Mouse (Mus musculus) neural tube, embryonic 10.5 days (tissue): ENCODE measurements around the gene Trim31.

Source experiments
- DNase-seq: peaks from one replicate; pipeline ENCODE4 v3.0.0-alpha.2; 2017; ENCODE audit warnings: low spot score; ENCODE audit errors: extremely low spot score

Gene Trim31

DNA sequence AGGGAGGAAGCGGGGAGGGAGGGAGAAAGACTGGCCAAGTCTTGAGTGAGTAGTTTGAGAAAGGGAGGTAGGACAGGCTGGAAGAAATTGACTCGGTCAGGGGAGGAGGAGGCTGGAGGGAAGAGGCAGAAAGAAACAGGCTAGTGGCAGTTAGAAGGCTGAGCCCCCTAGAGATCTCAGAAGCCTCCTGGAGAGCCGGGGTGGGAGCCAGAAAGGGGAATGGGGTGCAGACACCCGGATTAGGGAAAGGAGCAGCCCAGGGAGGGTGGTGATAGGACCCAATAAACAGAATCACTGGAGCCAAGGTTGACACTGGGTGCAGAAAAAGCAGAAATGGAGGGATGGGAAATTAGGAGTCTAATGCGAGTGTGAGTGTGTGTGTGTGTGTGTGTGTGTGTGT, 45.8 kb downstream of the Trim31 start:
- DNase-seq, result no peak

DNA sequence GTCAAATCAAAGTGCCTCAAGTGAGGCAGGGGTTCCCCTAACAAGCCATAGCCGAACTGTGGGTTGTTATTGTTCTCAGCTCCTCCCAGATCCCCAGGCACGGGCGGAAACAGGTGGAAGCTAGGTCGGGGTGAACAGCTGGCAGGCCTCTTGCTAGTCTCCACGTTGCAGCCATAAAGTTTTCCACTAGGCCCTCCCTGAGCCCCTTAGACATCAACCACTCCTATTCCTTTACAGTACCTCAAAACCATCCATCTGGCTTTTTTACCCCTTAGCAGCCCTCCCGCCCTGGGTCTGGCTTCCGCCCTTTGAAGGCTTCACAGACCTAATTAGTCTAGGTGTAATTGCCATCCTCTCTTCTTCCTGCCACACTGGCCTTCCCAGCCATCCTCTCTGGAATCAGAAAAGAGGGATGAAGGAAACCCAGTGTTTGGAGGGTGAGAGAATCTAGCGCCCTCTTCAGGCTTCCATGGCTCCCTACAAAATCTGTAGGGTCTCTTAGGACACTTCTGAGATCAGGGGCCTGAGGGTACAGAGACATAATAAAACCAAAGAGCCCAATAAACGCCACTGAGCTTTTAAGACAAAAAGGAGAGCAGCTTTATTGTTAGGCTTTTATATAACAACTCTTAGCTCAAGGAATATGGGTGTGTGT, 46.3 kb downstream of the Trim31 start:
- peak; percentile 29 for DNase-seq

DNA sequence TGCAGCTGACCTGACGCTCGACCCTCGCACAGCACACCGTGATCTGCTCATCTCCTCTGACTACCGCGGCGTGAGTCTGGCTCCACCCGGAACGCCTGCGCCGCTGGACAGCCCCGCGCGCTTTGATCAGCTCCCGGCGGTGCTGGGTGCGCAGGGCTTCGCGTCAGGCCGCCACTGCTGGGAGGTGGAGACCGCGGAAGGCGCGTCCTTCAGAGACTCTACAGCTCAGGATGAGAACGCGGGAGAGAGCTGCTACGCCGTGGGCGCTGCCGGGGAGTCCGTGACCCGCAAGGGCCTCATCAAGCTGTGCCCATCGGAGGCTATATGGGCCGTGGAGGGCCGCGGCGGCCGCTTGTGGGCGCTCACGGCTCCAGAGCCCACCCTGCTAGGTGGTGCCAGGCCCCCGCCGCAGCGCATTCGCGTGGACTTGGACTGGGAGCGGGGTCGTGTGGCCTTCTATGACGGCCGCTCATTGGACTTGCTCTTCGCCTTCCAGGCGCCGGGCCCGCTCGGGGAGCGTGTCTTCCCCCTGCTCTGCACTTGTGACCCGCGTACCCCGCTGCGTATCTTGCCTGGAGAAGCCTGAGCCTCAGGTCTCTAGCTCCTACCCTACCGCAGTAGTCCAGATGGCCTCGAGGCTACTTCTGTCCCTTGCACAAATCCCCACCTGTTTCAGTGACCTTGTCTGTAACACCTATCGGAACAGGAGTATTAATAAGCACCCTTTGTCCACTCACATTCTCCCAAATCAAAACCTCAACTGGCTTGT, 49.3 kb downstream of the Trim31 start:
- peak; percentile 73 for DNase-seq

DNA sequence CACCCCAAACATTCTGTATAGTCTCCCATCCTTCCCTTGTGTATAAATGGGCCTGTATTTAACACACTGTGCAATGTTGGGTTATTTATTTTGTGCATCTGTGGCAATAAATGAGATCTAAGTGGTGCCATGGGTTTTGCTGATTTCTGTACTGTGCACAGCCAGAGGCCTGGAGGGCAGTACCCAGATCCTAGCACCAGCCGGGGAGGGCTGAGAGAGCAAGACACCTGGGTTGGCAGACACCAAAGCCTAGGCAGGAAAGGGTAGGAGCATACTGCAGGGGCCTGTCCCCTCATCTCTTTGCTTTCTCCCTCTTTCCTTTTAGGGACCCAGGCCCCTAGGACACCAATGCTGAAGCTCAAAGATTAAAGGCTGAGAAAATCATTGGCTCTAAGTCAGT, 50.4 kb downstream of the Trim31 start:
- DNase-seq, result no peak

DNA sequence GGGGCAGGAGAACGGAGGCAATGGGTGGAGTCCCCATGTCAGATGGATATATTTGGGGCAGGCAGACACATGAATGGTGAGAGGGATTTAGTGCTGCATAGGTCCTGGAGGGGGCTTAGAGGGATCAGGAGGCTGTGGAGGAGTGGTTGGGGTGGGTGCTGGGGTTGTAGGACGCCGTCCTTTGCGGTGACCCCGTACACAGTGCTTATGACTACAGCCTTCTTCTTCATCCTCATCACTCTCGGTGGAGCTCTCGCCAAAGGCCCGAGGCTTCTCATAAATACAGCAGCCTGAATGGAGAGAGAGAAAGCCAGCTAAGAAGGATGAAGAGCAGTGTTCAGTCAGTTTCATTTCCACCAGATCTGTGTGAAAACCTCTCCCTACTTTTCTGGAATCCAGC, 51.3 kb downstream of the Trim31 start:
- DNase-seq, result no peak

DNA sequence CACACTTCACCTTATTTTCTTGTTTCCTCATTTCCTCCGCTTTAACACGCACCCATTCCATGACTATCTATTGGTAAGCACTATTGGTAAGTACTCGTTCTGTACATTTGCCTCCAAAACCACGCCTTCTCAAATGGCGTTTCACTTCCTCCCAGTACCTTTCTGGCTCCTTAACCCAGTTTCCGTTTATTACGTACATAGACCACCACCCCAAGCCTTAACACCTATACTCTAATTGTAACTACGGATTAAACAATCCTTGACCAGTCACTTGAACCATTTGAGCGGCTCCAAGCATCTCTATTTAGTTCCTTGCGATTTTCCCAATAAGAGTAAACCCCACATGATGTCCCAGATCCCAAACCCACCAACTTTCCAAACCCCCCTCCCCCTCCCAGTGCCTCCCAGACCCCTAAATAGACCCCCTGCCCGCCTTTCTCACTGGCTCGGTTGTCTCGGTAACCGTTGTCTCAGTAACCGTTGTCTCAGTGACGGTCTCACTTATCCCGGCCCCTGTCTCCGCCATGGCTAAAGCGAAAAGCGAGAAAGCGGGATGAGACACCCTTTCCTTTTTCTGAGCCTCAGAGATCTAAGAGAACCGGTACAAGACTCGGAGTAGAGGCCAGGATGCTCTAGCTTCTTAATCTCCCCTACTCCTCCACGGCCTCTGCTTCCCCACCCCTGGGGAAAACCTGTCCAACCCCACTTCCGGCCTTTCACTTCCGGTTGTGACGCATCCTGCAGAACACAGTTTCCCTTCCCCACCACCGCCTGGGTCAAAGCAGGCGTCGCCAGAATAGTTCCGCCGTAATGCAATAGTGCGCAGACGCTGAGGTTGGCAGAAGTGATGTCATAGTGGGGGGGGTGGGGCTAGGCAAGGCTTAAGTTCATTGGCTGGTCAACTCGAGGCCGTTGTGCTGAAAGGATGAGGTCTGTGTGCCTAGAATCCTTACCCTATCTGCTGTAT, 53.3 kb downstream of the Trim31 start, which contains the start of gene Ppp1r11:
TSS of gene Ppp1r11 (minus strand) at position 761 of the 967 bp plus-strand sequence.
- DNase-seq, result peak; percentile 97

DNA sequence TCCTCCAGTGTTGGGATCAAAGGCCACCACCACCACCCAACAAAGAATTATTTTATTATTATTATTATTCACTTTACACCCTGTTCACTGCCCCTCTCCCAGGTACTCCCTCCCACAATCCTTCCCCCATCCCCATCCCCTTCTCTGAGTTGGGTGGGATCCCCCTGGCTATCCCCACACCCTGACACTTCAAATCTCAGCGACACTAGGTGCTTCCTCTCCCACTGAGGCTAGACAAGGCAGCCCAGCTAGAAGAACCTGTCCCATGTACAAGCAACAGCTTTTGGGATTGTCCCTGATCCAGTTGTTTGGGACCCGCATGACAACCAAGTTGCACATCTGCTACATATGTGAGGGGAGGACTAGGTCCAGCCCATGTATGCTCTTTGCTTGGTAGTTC, 54.7 kb downstream of the Trim31 start:
- DNase-seq, result no peak

DNA sequence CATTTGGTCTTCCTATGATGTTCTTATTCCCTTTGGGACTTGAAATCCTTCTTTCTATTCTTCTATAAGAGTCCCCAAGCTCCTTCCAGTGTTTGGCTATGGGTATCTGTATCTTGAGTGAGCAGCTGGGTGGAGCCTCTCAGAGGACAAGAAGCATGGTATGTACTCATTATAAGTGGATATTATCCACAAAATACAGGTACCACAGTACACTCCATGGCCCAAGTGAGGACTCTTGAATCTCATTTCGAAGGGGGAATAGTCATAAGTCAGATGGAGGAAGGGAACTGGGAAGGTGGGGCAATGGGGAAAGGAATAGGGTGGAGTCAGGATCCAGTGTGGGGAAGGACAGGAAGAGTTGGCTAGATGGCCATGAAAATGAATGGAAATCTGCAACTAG, 55.1 kb downstream of the Trim31 start:
- DNase-seq, result no peak

DNA sequence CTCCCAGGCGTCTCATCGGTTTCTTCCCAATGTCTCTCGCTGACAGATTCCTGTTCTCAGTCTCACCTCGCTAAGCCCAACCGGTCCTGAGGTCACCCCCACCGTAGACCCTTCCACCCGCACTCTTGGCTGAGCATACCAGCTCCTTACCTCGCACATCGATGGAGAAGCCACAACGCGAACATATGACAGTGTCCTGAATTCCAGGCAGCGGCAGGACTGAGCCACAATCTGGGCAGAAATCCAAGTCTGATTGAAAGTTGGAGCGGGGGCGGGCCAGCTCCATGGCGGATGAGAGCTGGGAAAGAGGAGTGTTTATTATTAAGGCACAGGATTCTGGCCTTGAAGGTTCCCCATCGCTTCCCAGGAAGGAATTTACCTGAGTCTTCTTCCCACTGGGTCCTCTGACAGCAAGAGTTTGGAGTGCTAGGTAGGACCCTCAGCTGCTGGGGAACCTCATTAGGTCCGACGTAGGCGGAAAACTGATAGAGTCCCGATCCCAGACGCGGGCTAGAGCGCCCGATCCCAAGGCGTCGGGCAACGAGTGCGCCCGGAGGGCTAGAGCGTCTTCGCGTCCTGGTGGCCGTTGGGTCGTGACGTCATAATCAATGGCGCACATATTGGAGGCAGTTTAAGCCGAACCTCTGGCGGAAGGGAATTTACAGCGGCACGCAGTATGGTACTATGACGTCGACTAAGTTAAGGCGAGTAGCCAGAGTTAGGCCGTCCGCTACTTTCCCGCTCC, 60.3 kb downstream of the Trim31 start, which contains the start of the genes Znrd1 and Znrd1as:
TSS of gene Znrd1 (minus strand) at position 561 of the 745 bp plus-strand sequence.
TSS of gene Znrd1as (plus strand) at position 594 of the 745 bp plus-strand sequence.
- peak; percentile 93 for DNase-seq

DNA sequence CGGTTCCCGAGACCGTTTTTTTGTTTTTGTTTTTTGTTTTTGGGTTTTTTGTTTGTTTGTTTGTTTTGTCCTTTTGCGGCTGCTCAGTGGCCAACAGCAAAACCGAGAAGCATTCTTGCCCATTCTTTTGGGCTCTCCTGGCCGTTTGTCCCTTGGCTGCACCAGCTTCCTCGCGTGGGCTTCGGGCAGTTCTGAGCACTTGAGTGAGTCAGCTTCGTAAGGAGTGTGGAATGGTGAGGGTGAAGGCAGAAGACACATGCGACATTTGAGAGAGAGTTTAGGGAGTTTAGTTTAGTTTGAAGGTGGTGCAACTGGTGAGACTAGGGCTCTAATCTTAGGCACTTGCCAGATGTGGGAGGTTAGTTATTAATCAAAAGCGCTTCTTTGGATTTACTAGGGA, 61.0 kb downstream of the Trim31 start:
- DNase-seq, result no peak
